Mouse (Mus musculus) bone marrow macrophage, adult 2 months (primary cell): ENCODE measurements around the gene Chrdl1. TPM values are rescaled to one million over a fixed set of nuclear protein-coding genes. Genes with fewer than 3 reads are reported as not detected.

Experiments used
- H3K27ac ChIP-seq: 2 replicates; pipeline ENCODE4 v1.5.1; 2012; ENCODE audit warnings: low read depth, low read length; ENCODE audit not compliant: insufficient read depth
- H3K4me1 ChIP-seq: 2 replicates; pipeline ENCODE4 v1.6.1; 2012; ENCODE audit warnings: low read length; ENCODE audit not compliant: control insufficient read depth, insufficient read depth
- H3K4me3 ChIP-seq: 2 replicates; pipeline ENCODE4 v1.5.1; 2012; ENCODE audit warnings: mild to moderate bottlenecking, low read length, moderate library complexity; ENCODE audit not compliant: insufficient read depth
- CTCF ChIP-seq: IDR thresholded peaks from 2 replicates; pipeline ENCODE4 v1.5.1; 2012; ENCODE audit warnings: low read depth, mild to moderate bottlenecking, low read length, moderate library complexity
- POLR2A ChIP-seq: IDR thresholded peaks from 2 replicates; pipeline ENCODE4 v1.6.1; 2012; ENCODE audit warnings: mild to moderate bottlenecking, low read depth, low read length, borderline replicate concordance
- polyA plus RNA-seq: library from polyadenylated mRNA; stranded (reverse); fragments of >200 nt; gene quantifications from 2 replicates; pipeline ENCODE4 v1.2.4, GENCODE M21; 2012; ENCODE audit not compliant: missing spikeins, insufficient read depth, insufficient read length

The Chrdl1 gene
- polyA plus RNA-seq, 1 experiment = not detected

DNA sequence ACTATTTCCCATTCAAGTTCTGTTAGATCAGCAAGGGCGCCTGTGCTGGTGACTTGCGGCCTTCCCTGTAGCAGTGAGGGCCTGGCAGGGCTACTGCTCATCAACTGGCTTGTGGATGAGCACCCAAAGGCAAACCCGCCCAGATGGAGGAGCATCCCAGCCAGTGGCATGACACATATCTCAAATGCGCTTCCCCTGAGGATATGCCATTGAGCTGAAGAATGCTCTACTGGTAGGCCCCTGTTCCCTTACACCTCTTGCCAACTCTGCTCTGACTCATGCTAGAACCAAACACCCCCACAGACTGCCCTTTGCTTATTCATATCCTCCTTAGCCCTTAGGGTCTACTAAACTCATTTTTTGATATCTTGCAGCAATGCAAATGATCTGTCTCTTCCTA, 57.4 kb downstream of the Chrdl1 start:
- no peak overlapping the region for H3K4me3 ChIP-seq
- H3K27ac ChIP-seq = no peak overlapping the region
- no peaks in the 10 kb centered on the region for H3K4me1 ChIP-seq
- no peak for TF ChIP-seq POLR2A
- TF ChIP-seq CTCF = no peak

DNA sequence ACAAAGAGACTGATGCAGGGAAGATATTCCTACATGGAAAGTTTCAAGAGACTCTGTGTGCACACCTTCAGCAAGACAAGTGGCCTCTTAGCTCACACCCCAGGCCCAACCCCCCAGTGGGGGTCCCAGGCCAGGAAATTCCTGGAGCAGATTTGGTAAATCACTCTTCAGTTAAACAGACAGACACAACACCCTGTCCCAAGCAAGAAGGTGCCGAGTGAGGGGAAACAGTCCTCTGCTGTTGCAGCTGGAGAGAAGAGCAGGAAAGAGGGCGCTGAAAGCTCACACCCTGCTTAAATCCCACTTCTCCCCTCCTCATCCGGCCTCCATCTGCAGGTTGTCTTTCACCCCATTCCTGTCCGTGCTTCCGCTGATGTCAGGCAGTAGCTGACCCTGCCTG, 58.2 kb downstream of the Chrdl1 start:
- Histone ChIP-seq H3K4me1 (no peaks in the 10 kb centered on the region), H3K27ac (no peak overlapping the region), H3K4me3 (no peak overlapping the region)
- no peak for TF ChIP-seq POLR2A
- TF ChIP-seq CTCF = no peak

DNA sequence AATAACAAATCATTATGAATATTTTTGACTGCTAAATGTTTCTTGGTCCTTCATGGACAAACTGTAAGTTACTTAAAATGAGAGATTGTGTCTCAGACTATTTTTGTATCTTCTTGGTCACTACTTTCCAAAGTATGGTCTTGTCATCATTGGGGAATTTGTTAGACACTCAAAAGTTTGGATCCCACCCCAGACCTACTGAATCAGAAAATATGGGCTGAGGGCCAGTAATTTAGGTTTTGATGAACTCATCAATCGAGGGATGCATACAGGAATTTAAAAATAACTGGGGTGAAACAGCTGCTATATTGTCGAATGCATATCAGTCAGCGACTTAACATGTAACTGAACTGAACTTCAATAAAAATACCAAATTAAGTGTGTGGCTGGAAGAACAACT, 80.9 kb downstream of the Chrdl1 start:
- Histone ChIP-seq H3K27ac (no peak overlapping the region), H3K4me1 (no peaks in the 10 kb centered on the region), H3K4me3 (no peak overlapping the region)
- TF ChIP-seq CTCF (no peak), POLR2A (no peak)

DNA sequence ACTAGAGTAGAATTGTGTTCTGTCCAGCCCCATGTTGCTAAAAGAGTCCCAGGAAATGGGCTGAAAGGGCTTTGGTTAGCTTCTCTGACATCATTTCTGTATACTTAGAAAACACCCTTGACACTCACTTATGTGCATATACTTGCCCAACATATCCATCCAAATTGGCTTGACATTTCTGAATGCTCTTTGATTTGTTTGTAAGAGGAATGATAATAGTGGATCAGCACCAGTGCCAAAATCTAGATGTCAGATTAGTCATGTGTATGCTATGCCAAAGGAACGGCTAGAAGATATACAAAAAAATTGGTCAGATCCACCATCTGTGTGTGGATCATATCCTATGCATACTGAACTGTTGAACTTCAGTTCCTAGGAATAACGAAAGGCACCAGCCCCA, 99.3 kb downstream of the Chrdl1 start:
- TF ChIP-seq CTCF (no peak), POLR2A (no peak)

DNA sequence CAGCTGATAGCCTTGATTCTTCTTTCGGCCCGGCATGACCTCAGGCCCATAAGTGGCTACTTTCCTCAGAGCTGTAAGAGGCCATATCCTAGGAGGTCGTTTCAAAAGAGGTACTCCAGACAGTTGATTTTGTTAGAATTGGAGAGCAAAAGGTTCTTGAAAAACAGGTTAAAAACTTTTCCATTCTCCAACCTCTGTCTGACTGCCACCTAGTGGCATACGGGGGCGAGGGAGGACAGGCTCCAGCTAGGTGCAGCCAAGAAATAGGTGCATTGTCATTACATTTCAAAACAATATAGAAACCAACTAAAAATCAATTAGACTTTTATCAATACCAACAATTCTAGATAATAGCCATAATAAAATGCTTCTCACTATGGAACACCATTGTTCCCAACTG, 118.9 kb downstream of the Chrdl1 start:
- Histone ChIP-seq H3K27ac (no peak overlapping the region), H3K4me3 (no peak overlapping the region), H3K4me1 (no peaks in the 10 kb centered on the region)
- TF ChIP-seq CTCF (no peak), POLR2A (no peak)

More for the DNA sequence above, 99.3 kb downstream of the Chrdl1 start:
- Histone ChIP-seq H3K4me3 (no peak overlapping the region), H3K4me1 (no peaks in the 10 kb centered on the region), H3K27ac (no peak overlapping the region)

DNA sequence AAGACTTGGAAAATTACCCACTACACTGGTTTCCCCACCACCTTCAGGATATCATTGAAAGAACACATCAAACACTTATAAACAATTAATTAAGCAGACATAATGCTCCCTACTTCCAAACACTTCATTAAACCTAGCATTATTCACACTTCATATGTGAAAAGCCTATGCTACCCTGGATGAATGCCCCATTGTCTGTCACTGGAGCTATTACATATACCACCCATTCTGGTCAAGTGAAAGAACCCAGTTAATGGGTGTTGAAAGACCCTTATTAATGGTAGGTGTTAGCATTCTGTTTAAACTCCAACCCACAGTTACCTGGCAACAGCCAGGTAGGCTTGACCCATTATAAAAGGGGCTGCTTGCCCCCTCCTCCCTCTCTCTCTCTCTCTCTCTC, 143.4 kb downstream of the Chrdl1 start:
- TF ChIP-seq CTCF (no peak), POLR2A (no peak)

More for the DNA sequence above, 143.4 kb downstream of the Chrdl1 start:
- Histone ChIP-seq H3K4me1 (no peaks in the 10 kb centered on the region), H3K27ac (no peak overlapping the region), H3K4me3 (no peak overlapping the region)

Other genes with a start within 250 kb of the Chrdl1 start
- gene Pak3, start 124.3 kb upstream of the Chrdl1 start, polyA plus RNA-seq = not detected in 2 replicates